Mouse (Mus musculus): Measurements from ENCODE around the gene Adcy1. TPM values are rescaled to one million over a fixed set of nuclear protein-coding genes. Genes with fewer than 3 reads are reported as not detected.

Gene Adcy1
- polyA plus RNA-seq, 1 experiment from 2014 or later = 9.9 TPM

DNA sequence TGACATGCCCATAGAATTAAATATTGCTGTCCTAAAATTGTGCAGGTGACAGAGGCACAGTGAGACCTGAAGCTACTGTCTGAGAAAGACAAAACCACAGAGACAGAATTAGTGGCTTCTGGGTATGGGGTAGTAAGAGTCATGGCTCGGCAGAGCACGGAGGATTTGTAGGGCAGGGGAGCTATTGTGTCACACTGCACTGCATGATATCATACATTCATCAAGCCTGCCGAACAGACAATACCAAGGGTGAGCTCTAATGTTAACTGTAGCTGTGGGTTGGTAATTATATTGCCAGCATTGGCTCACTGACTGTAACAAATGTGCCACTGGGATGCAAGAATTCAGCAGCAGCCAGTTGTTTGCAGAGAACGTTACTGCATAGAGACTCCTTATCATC lies 101.1 kb downstream of the Adcy1 start:
- ATAC-seq (ENCODE audit: low FRiP score, low TSS enrichment) (no peak), DNase-seq (no peak)
- Histone ChIP-seq H3K9ac (replicated peaks; ENCODE audit: low read length) (no peak overlapping the region), H3K36me3 (ENCODE audit: control insufficient read depth, insufficient read depth, low read length) (peaks cover 3% of the 10 kb centered on the region), H3K4me2 (ENCODE audit: low read length) (no peak overlapping the region), H3K9me3 (ENCODE audit: control insufficient read depth, low read length) (no peaks in the 10 kb centered on the region), H3K27me3 (ENCODE audit: control insufficient read depth, insufficient read depth, low read length) (no peaks in the 10 kb centered on the region), H3K4me3 (replicated peaks; ENCODE audit: low read depth, low read length) (no peak overlapping the region), H3K27ac (replicated peaks; ENCODE audit: low read depth, low read length) (no peak overlapping the region), H3K4me1 (ENCODE audit: control insufficient read depth, insufficient read depth, low read length) (peaks cover 11% of the 10 kb centered on the region; the same call in 1 of the 2 replicates)
- 42% methylated on average over 4 of the region's 4 CpGs for WGBS

DNA sequence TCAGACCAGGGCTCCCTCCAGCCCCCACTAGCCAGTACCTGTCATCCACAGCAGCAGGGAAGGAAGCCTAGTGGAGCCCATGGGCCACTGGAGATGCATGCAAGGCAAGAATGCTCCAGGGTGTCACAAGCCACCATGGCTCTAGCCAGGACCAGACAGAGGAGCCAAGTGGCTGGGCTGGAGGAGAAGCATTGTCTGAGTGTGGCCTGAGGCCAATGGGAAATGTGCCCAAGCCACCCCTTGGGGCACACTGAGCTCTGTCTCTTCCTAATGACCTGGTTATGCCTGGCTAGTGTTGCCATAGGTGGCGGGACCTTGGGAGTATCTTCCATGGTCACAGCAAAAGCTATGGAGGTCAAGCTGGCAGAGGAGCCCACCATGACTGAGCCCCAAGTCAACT lies 106.4 kb downstream of the Adcy1 start:
- H3K9me3 ChIP-seq (ENCODE audit: control insufficient read depth, low read length) = no peaks in the 10 kb centered on the region
- H3K4me1 ChIP-seq (ENCODE audit: control insufficient read depth, insufficient read depth, low read length) = no peaks in the 10 kb centered on the region
- peaks cover 9% of the 10 kb centered on the region for H3K36me3 ChIP-seq (ENCODE audit: control insufficient read depth, insufficient read depth, low read length)
- H3K27ac ChIP-seq (replicated peaks; ENCODE audit: low read depth, low read length) = no peak overlapping the region
- H3K9ac ChIP-seq (replicated peaks; ENCODE audit: low read length) = no peak overlapping the region
- WGBS = 100% methylated on average over 1 of the region's 1 CpGs
- no peak overlapping the region for H3K4me2 ChIP-seq (ENCODE audit: low read length)
- ATAC-seq (ENCODE audit: low FRiP score, low TSS enrichment) (no peak), DNase-seq (no peak)
- no peaks in the 10 kb centered on the region for H3K27me3 ChIP-seq (ENCODE audit: control insufficient read depth, insufficient read depth, low read length)
- no peak overlapping the region for H3K4me3 ChIP-seq (replicated peaks; ENCODE audit: low read depth, low read length)

- no peak for DNase-seq
- H3K9ac ChIP-seq (replicated peaks; ENCODE audit: low read length) = no peak overlapping the region
- no peak overlapping the region for H3K27ac ChIP-seq (replicated peaks; ENCODE audit: low read depth, low read length)
- H3K4me2 ChIP-seq (ENCODE audit: low read length) = no peak overlapping the region
- H3K9me3 ChIP-seq (ENCODE audit: control insufficient read depth, low read length) = no peaks in the 10 kb centered on the region
- no peaks in the 10 kb centered on the region for H3K4me1 ChIP-seq (ENCODE audit: control insufficient read depth, insufficient read depth, low read length)
- no peak overlapping the region for H3K4me3 ChIP-seq (replicated peaks; ENCODE audit: low read depth, low read length)
- ATAC-seq (ENCODE audit: low FRiP score, low TSS enrichment) = no peak
- 90% methylated on average over 6 of the region's 6 CpGs for WGBS
- H3K36me3 ChIP-seq (ENCODE audit: control insufficient read depth, insufficient read depth, low read length) = peaks cover 9% of the 10 kb centered on the region; the same call in 1 of the 2 replicates
- H3K27me3 ChIP-seq (ENCODE audit: control insufficient read depth, insufficient read depth, low read length) = no peaks in the 10 kb centered on the region
These were observed 110.4 kb downstream of the Adcy1 start for GRCm38 (mm10) chr11:7173664-7174063.

- 55% methylated on average over 4 of the region's 4 CpGs for WGBS
- no peaks in the 10 kb centered on the region for H3K36me3 ChIP-seq (ENCODE audit: control insufficient read depth, insufficient read depth, low read length)
- ATAC-seq (ENCODE audit: low FRiP score, low TSS enrichment) (no peak), DNase-seq (no peak)
- H3K4me3 ChIP-seq (replicated peaks; ENCODE audit: low read depth, low read length) = no peak overlapping the region
- no peaks in the 10 kb centered on the region for H3K27me3 ChIP-seq (ENCODE audit: control insufficient read depth, insufficient read depth, low read length)
- 0 out of 2 replicates have a peak, but pooled peaks cover 7% of the 10 kb centered on the region for H3K4me1 ChIP-seq (ENCODE audit: control insufficient read depth, insufficient read depth, low read length)
- H3K9me3 ChIP-seq (ENCODE audit: control insufficient read depth, low read length) = no peaks in the 10 kb centered on the region
- H3K27ac ChIP-seq (replicated peaks; ENCODE audit: low read depth, low read length) = no peak overlapping the region
- H3K4me2 ChIP-seq (ENCODE audit: low read length) = no peak overlapping the region
- H3K9ac ChIP-seq (replicated peaks; ENCODE audit: low read length) = no peak overlapping the region
These were observed 115.4 kb downstream of the Adcy1 start for GRCm38 (mm10) chr11:7178724-7179123.

DNA sequence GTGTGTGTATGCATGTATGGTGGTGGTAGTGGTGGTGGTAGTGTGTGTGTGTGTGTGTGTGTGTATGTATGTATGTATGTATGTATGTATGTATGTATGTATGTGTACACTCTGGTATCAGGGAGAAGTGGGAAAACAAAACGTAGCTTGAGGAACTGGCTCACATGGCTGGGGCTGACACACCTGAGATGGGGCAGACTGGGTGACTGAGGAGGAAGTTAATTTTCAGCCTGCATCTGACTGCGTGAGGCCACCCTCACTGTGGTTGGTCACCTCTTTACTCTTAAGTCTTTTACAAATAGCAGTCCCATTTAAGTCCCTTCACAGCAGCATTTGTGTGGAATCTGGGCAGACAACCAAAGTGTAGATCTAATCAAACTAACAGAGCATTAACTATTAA lies 116.0 kb downstream of the Adcy1 start:
- no peak overlapping the region for H3K4me3 ChIP-seq (replicated peaks; ENCODE audit: low read depth, low read length)
- no peaks in the 10 kb centered on the region for H3K27me3 ChIP-seq (ENCODE audit: control insufficient read depth, insufficient read depth, low read length)
- H3K9me3 ChIP-seq (ENCODE audit: control insufficient read depth, low read length) = no peaks in the 10 kb centered on the region
- H3K4me1 ChIP-seq (ENCODE audit: control insufficient read depth, insufficient read depth, low read length) = 0 out of 2 replicates have a peak, but pooled peaks cover 7% of the 10 kb centered on the region
- ATAC-seq (ENCODE audit: low FRiP score, low TSS enrichment) (no peak), DNase-seq (no peak)
- no peak overlapping the region for H3K4me2 ChIP-seq (ENCODE audit: low read length)
- H3K36me3 ChIP-seq (ENCODE audit: control insufficient read depth, insufficient read depth, low read length) = no peaks in the 10 kb centered on the region
- 93% methylated on average over 2 of the region's 2 CpGs for WGBS
- no peak overlapping the region for H3K9ac ChIP-seq (replicated peaks; ENCODE audit: low read length)
- no peak overlapping the region for H3K27ac ChIP-seq (replicated peaks; ENCODE audit: low read depth, low read length)

DNA sequence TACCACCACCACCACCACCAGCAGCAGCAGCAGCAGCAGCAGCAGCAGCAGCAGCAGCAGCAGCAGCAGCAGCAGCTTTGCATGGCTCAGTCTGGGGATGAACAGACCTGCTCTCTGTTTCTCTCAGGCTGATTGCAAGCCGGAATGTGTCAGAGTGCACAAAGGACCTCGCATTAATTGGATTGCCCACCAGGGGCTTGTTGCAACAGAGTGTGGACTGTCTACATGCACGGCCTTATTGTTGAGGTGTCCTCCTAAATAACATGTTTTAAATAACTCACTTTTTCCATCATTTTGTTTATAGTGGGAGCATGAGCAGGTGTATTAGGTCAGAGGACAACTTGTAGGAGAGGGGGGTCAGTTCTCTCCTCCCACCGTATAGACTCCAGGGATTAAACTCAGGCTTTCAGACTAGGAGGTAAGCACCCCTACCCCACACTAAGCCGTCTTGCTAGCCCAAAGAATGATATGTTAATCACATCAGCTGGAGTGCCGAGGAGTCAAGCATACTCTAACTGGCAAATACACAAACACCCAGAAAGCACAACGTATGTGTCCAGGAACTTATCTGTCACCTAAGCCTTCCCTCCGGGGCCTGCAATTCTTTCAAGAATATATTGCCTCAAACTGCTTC lies 119.2 kb downstream of the Adcy1 start:
- H3K36me3 ChIP-seq (ENCODE audit: control insufficient read depth, insufficient read depth, low read length) = no peaks in the 10 kb centered on the region
- no peak overlapping the region for H3K9ac ChIP-seq (replicated peaks; ENCODE audit: low read length)
- ATAC-seq (ENCODE audit: low FRiP score, low TSS enrichment) (peak; percentile 60; the same call in 1 of the 2 replicates), DNase-seq (peak; percentile 60)
- no peak overlapping the region for H3K27ac ChIP-seq (replicated peaks; ENCODE audit: low read depth, low read length)
- no peak overlapping the region for H3K4me3 ChIP-seq (replicated peaks; ENCODE audit: low read depth, low read length)
- H3K27me3 ChIP-seq (ENCODE audit: control insufficient read depth, insufficient read depth, low read length) = no peaks in the 10 kb centered on the region
- WGBS = 6% methylated on average over 8 of the region's 8 CpGs
- H3K4me2 ChIP-seq (ENCODE audit: low read length) = no peak overlapping the region
- H3K9me3 ChIP-seq (ENCODE audit: control insufficient read depth, low read length) = no peaks in the 10 kb centered on the region
- H3K4me1 ChIP-seq (ENCODE audit: control insufficient read depth, insufficient read depth, low read length) = 0 out of 2 replicates have a peak, but pooled peaks cover 7% of the 10 kb centered on the region

GRCm38 (mm10) chr11:7184420-7184819 lies 121.1 kb downstream of the Adcy1 start:
- 13% methylated on average over 1 of the region's 1 CpGs for WGBS
- H3K4me2 ChIP-seq (ENCODE audit: low read length) = no peak overlapping the region
- no peak overlapping the region for H3K4me3 ChIP-seq (replicated peaks; ENCODE audit: low read depth, low read length)
- no peaks in the 10 kb centered on the region for H3K9me3 ChIP-seq (ENCODE audit: control insufficient read depth, low read length)
- H3K36me3 ChIP-seq (ENCODE audit: control insufficient read depth, insufficient read depth, low read length) = no peaks in the 10 kb centered on the region
- H3K27me3 ChIP-seq (ENCODE audit: control insufficient read depth, insufficient read depth, low read length) = no peaks in the 10 kb centered on the region
- no peak overlapping the region for H3K27ac ChIP-seq (replicated peaks; ENCODE audit: low read depth, low read length)
- no peak overlapping the region for H3K9ac ChIP-seq (replicated peaks; ENCODE audit: low read length)
- DNase-seq = no peak
- H3K4me1 ChIP-seq (ENCODE audit: control insufficient read depth, insufficient read depth, low read length) = 0 out of 2 replicates have a peak, but pooled peaks cover 7% of the 10 kb centered on the region
- ATAC-seq (ENCODE audit: low FRiP score, low TSS enrichment) = no peak

DNA sequence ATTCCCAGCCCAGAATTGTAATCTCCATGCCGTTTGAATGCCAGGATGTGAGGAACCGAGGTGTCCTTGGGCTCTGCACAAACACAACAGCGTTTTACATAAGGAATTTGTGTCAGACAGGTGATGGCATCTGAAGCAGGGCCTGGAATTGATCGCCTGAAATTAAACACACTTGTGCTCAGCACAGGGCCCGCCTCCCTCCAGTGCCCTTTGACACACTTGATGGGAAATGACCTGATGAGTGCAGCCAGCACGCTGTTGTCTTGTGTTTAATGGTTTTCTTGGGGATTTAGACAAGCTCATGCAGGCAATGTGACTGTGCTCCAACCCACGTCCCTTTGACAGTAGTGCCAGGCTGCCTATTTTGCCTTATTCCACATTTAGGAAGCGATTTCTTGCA lies 124.2 kb downstream of the Adcy1 start:
- Histone ChIP-seq H3K36me3 (ENCODE audit: control insufficient read depth, insufficient read depth, low read length) (no peaks in the 10 kb centered on the region), H3K9ac (replicated peaks; ENCODE audit: low read length) (no peak overlapping the region), H3K4me2 (ENCODE audit: low read length) (no peak overlapping the region), H3K9me3 (ENCODE audit: control insufficient read depth, low read length) (no peaks in the 10 kb centered on the region), H3K27me3 (ENCODE audit: control insufficient read depth, insufficient read depth, low read length) (no peaks in the 10 kb centered on the region), H3K4me1 (ENCODE audit: control insufficient read depth, insufficient read depth, low read length) (0 out of 2 replicates have a peak, but pooled peaks cover 4% of the 10 kb centered on the region), H3K27ac (replicated peaks; ENCODE audit: low read depth, low read length) (no peak overlapping the region), H3K4me3 (replicated peaks; ENCODE audit: low read depth, low read length) (no peak overlapping the region)
- 61% methylated on average over 8 of the region's 8 CpGs for WGBS
- DNase-seq (no peak), ATAC-seq (ENCODE audit: low FRiP score, low TSS enrichment) (no peak)

- Histone ChIP-seq H3K4me1 (ENCODE audit: control insufficient read depth, insufficient read depth, low read length) (no peaks in the 10 kb centered on the region), H3K4me2 (ENCODE audit: low read length) (no peak within 1 kb of the TSS), H3K27ac (replicated peaks; ENCODE audit: low read depth, low read length) (no peak within 1 kb of the TSS), H3K9ac (replicated peaks; ENCODE audit: low read length) (no peak within 1 kb of the TSS), H3K9me3 (ENCODE audit: control insufficient read depth, low read length) (no peaks in the 10 kb centered on the region), H3K36me3 (ENCODE audit: control insufficient read depth, insufficient read depth, low read length) (no peaks in the 10 kb centered on the region), H3K27me3 (ENCODE audit: control insufficient read depth, insufficient read depth, low read length) (no peaks in the 10 kb centered on the region), H3K4me3 (replicated peaks; ENCODE audit: low read depth, low read length) (no peak within 1 kb of the TSS)
- ATAC-seq (ENCODE audit: low FRiP score, low TSS enrichment) (no peak), DNase-seq (no peak)
- 89% methylated on average over 13 of the region's 13 CpGs for WGBS
These were observed 125.2 kb downstream of the Adcy1 start, which contains the start of gene Gm11985 for GRCm38 (mm10) chr11:7188469-7188868. Gene Gm11985, minus strand, starts transcription at chr11:7188569.

Measured in midbrain, embryonic 14.5 days (tissue).